Mouse (Mus musculus) ES-E14 (cell line): ENCODE measurements around the gene Zbtb41.

Source experiments
- CHD2 ChIP-seq: IDR thresholded peaks from 2 replicates; pipeline ENCODE4 v1.6.1; 2014; ENCODE audit warnings: mild to moderate bottlenecking, low read depth, low read length, inconsistent platforms
- HCFC1 ChIP-seq: IDR thresholded peaks from 2 replicates; pipeline ENCODE4 v1.6.1; 2012; ENCODE audit warnings: low read length, inconsistent platforms, borderline replicate concordance; ENCODE audit not compliant: insufficient read depth
- ZC3H11A ChIP-seq: IDR thresholded peaks from 2 replicates; pipeline ENCODE4 v1.6.1; 2012; ENCODE audit warnings: low read depth, mild to moderate bottlenecking, inconsistent platforms, low read length, borderline replicate concordance

- TF ChIP-seq CHD2: no peak
- no peak for TF ChIP-seq ZC3H11A
- TF ChIP-seq HCFC1: no peak
Measured at GRCm38 (mm10) chr1:139421521-139421874, 590 bp upstream of the Zbtb41 start.
